Mouse (Mus musculus) neural tube, embryonic 14.5 days (tissue): ENCODE data around the gene U2af1l4. TPM values are rescaled to one million over a fixed set of nuclear protein-coding genes. Genes with fewer than 3 reads are reported as not detected.

Experiments used
- ATAC-seq: fragments of 200-750 bp; cut with Nextera tagmentation; 2 replicates; pipeline ENCODE4 v1.8.0; 2017; ENCODE audit warnings: low read depth, mild to moderate bottlenecking, moderate TSS enrichment, moderate library complexity
- H3K27ac ChIP-seq: fragments of 300-500 bp; sonication (generic); 2 replicates; pipeline ENCODE4 v1.5.1; 2014; ENCODE audit warnings: low read depth, mild to moderate bottlenecking, control low read depth, low read length, moderate library complexity, mixed read lengths
- H3K27me3 ChIP-seq: fragments of 300-500 bp; sonication (generic); 2 replicates; pipeline ENCODE4 v1.6.1; 2014; ENCODE audit warnings: low read length; ENCODE audit not compliant: control insufficient read depth, insufficient read depth
- H3K36me3 ChIP-seq: fragments of 300-500 bp; sonication (generic); 2 replicates; pipeline ENCODE4 v1.6.1; 2014; ENCODE audit warnings: low read length, mixed read lengths; ENCODE audit not compliant: control insufficient read depth, insufficient read depth
- H3K4me1 ChIP-seq: fragments of 300-500 bp; sonication (generic); 2 replicates; pipeline ENCODE4 v1.6.1; 2014; ENCODE audit warnings: low read length; ENCODE audit not compliant: control insufficient read depth, insufficient read depth
- H3K4me2 ChIP-seq: fragments of 300-500 bp; sonication (generic); 2 replicates; pipeline ENCODE4 v1.6.1; 2014; ENCODE audit warnings: mild to moderate bottlenecking, low read depth, low read length, control low read depth
- H3K4me3 ChIP-seq: fragments of 300-500 bp; sonication (generic); 2 replicates; pipeline ENCODE4 v1.5.1; 2014; ENCODE audit warnings: low read depth, low read length, control low read depth, mixed read lengths
- H3K9ac ChIP-seq: fragments of 300-500 bp; sonication (generic); replicated peaks from 2 replicates; pipeline ENCODE4 v1.6.1; 2014; ENCODE audit warnings: low read depth, mild to moderate bottlenecking, control low read depth, low read length, mixed read lengths
- H3K9me3 ChIP-seq: fragments of 300-500 bp; sonication (generic); 2 replicates; pipeline ENCODE4 v1.6.1; 2016; ENCODE audit warnings: low read length; ENCODE audit not compliant: control insufficient read depth
- WGBS: fragments of 180-500 bp; shearing (Covaris S2); extraction: QIAGEN DNeasy Blood & Tissue Kit; methylation state at CpG from one replicate; pipeline ENCODE4 v1.1.7; 2014; 5-methylcytosine and 5-hydroxymethylcytosine counted together
- polyA plus RNA-seq: library from polyadenylated mRNA; unstranded; fragments of >200 nt; fragmentation: Nextera tagmentation; extraction: Ambion mirVana; gene quantifications from 2 replicates; pipeline ENCODE4 v1.2.1, GENCODE M21; 2014

Gene U2af1l4
- polyA plus RNA-seq, 1 experiment from 2014 or later: 99.6 TPM

- H3K9ac ChIP-seq: peak overlapping the region; percentile 62
- 13% methylated on average over 12 of the region's 12 CpGs for WGBS
- ATAC-seq: no peak; the same call in 1 of the 2 replicates
Measured at GRCm38 (mm10) chr7:30558656-30559442, 4.3 kb upstream of the U2af1l4 start.

GRCm38 (mm10) chr7:30559443-30559954, 3.6 kb upstream of the U2af1l4 start, which contains the start of gene Lin37:
Lin37 (minus strand) TSS chr7:30559838.
- H3K27ac ChIP-seq: peak within 1 kb of the TSS; percentile 18; the same call in 1 of the 2 replicates
- H3K4me1 ChIP-seq: peaks cover 12% of the 10 kb centered on the region
- no peaks in the 10 kb centered on the region for H3K9me3 ChIP-seq
- WGBS: under 1% methylated on average over 20 of the region's 20 CpGs
- peaks cover 23% of the 10 kb centered on the region; the same call in 1 of the 2 replicates for H3K36me3 ChIP-seq
- H3K27me3 ChIP-seq: no peaks in the 10 kb centered on the region
- H3K9ac ChIP-seq: peak within 1 kb of the TSS; percentile 62
- peak within 1 kb of the TSS; percentile 52 for H3K4me3 ChIP-seq
- peak within 1 kb of the TSS; percentile 87 for H3K4me2 ChIP-seq
- ATAC-seq: peak; percentile 89

More at GRCm38 (mm10) chr7:30558656-30559442, 4.3 kb upstream of the U2af1l4 start:
- Histone ChIP-seq H3K27me3 (no peaks in the 10 kb centered on the region), H3K4me1 (peaks cover 6% of the 10 kb centered on the region), H3K27ac (peak overlapping the region; percentile 16; the same call in 1 of the 2 replicates), H3K36me3 (peaks cover 27% of the 10 kb centered on the region; the same call in 1 of the 2 replicates), H3K9me3 (no peaks in the 10 kb centered on the region), H3K4me2 (peak overlapping the region; percentile 87), H3K4me3 (peak overlapping the region; percentile 52)

- Histone ChIP-seq H3K4me1 (peaks cover 12% of the 10 kb centered on the region), H3K9ac (no peak overlapping the region), H3K4me2 (peak overlapping the region; percentile 39; the same call in 1 of the 2 replicates), H3K27ac (no peak overlapping the region), H3K9me3 (no peaks in the 10 kb centered on the region), H3K27me3 (no peaks in the 10 kb centered on the region), H3K4me3 (no peak overlapping the region), H3K36me3 (peaks cover 15% of the 10 kb centered on the region; the same call in 1 of the 2 replicates)
- 73% methylated on average over 2 of the region's 2 CpGs for WGBS
- no peak for ATAC-seq
Measured at GRCm38 (mm10) chr7:30560296-30560695, 2.8 kb upstream of the U2af1l4 start.

GRCm38 (mm10) chr7:30562526-30563116, 480 bp upstream of the U2af1l4 start:
- Histone ChIP-seq H3K27me3 (no peaks in the 10 kb centered on the region), H3K4me3 (peak overlapping the region; percentile 78), H3K36me3 (peaks cover 16% of the 10 kb centered on the region), H3K4me2 (peak overlapping the region; percentile 69), H3K9me3 (no peaks in the 10 kb centered on the region), H3K4me1 (peaks cover 12% of the 10 kb centered on the region), H3K27ac (0 out of 2 replicates have a peak overlapping the region, but pooled peaks have one; percentile 10), H3K9ac (peak overlapping the region; percentile 70)
- 1% methylated on average over 27 of the region's 27 CpGs for WGBS
- ATAC-seq: 0 out of 2 replicates have a peak, but pooled peaks have one; percentile 1

- H3K4me2 ChIP-seq: peak overlapping the region; percentile 54
- WGBS: 20% methylated on average over 6 of the region's 6 CpGs
- no peak for ATAC-seq
Measured at GRCm38 (mm10) chr7:30563906-30564280, 792 bp downstream of the U2af1l4 start.

GRCm38 (mm10) chr7:30564970-30565571, 2.0 kb downstream of the U2af1l4 start, which contains the start of gene Igflr1:
Igflr1 (plus strand) TSS chr7:30565427.
- H3K27ac ChIP-seq: no peak within 1 kb of the TSS
- H3K36me3 ChIP-seq: peaks cover 37% of the 10 kb centered on the region
- H3K4me3 ChIP-seq: no peak within 1 kb of the TSS
- H3K9ac ChIP-seq: no peak within 1 kb of the TSS
- no peak for ATAC-seq
- no peaks in the 10 kb centered on the region for H3K27me3 ChIP-seq
- peak within 1 kb of the TSS; percentile 54; the same call in 1 of the 2 replicates for H3K4me2 ChIP-seq
- H3K9me3 ChIP-seq: no peaks in the 10 kb centered on the region
- H3K4me1 ChIP-seq: peaks cover 7% of the 10 kb centered on the region
- WGBS: 96% methylated on average over 12 of the region's 12 CpGs

More at GRCm38 (mm10) chr7:30563906-30564280, 792 bp downstream of the U2af1l4 start:
- H3K4me1 ChIP-seq: peaks cover 7% of the 10 kb centered on the region
- peak overlapping the region; percentile 78 for H3K4me3 ChIP-seq
- peak overlapping the region; percentile 90 for H3K27ac ChIP-seq
- no peaks in the 10 kb centered on the region for H3K27me3 ChIP-seq
- H3K9me3 ChIP-seq: no peaks in the 10 kb centered on the region
- H3K36me3 ChIP-seq: peaks cover 26% of the 10 kb centered on the region
- no peak overlapping the region; the same call in 1 of the 2 replicates for H3K9ac ChIP-seq

- Histone ChIP-seq H3K9ac (no peak overlapping the region), H3K36me3 (peaks cover 46% of the 10 kb centered on the region), H3K27me3 (no peaks in the 10 kb centered on the region), H3K27ac (no peak overlapping the region), H3K4me3 (no peak overlapping the region), H3K9me3 (no peaks in the 10 kb centered on the region), H3K4me2 (no peak overlapping the region), H3K4me1 (peaks cover 7% of the 10 kb centered on the region)
- WGBS: 89% methylated on average over 9 of the region's 9 CpGs
- ATAC-seq: no peak
Measured at GRCm38 (mm10) chr7:30566033-30566432, 2.9 kb downstream of the U2af1l4 start.

GRCm38 (mm10) chr7:30567555-30567954, 4.5 kb downstream of the U2af1l4 start:
- Histone ChIP-seq H3K9me3 (no peaks in the 10 kb centered on the region), H3K27me3 (no peaks in the 10 kb centered on the region), H3K4me3 (no peak overlapping the region), H3K27ac (no peak overlapping the region), H3K4me2 (no peak overlapping the region), H3K9ac (no peak overlapping the region), H3K36me3 (peaks cover 58% of the 10 kb centered on the region), H3K4me1 (peaks cover 7% of the 10 kb centered on the region)
- WGBS: 92% methylated on average over 11 of the region's 11 CpGs
- no peak for ATAC-seq
